Mouse (Mus musculus) granulocyte monocyte progenitor cell, adult 5-6 weeks (primary cell): ENCODE results near the gene Ctrl. TPM values are rescaled to one million over a fixed set of nuclear protein-coding genes. Genes with fewer than 3 reads are reported as not detected.

Experiments used
- total RNA-seq, 2 experiments: library from RNA; stranded (forward) in 1 of 2; stranded (reverse) in 1 of 2; fragments of 200-712, 200-1000 nt in 1 of 2; fragments of >200 nt in 1 of 2; fragmentation: Nextera tagmentation in 1 of 2; gene quantifications; 2 replicates each; pipeline ENCODE4 v1.2.3; 2014 to 2017

Gene Ctrl
- total RNA-seq, 2 experiments from 2014 or later = 5.5 TPM; not detected in 1

Other genes with a start within 250 kb of the Ctrl start
- 3.4 and 6.3 TPM in 2 replicates for gene Carmil2, start 247.6 kb downstream of the Ctrl start, total RNA-seq (2014; fragmentation: Nextera tagmentation)
- 0.86 and 2.1 TPM in 2 replicates for gene Carmil2, start 247.6 kb downstream of the Ctrl start, total RNA-seq (2017)
- gene Acd, start 232.8 kb downstream of the Ctrl start, total RNA-seq (2014; fragmentation: Nextera tagmentation) = 52.2 and 56.5 TPM in 2 replicates
- 22.4 and 33.3 TPM in 2 replicates for gene Acd, start 232.8 kb downstream of the Ctrl start, total RNA-seq (2017)
- gene Pard6a, start 232.7 kb downstream of the Ctrl start, total RNA-seq (2014; fragmentation: Nextera tagmentation) = 7.0 and 13.9 TPM in 2 replicates
- gene Pard6a, start 232.7 kb downstream of the Ctrl start, total RNA-seq (2017) = 5.9 and 13.3 TPM in 2 replicates
- gene 4933405L10Rik, start 226.2 kb downstream of the Ctrl start, total RNA-seq (2014; fragmentation: Nextera tagmentation) = not detected in 2 replicates
- not detected in 2 replicates for gene 4933405L10Rik, start 226.2 kb downstream of the Ctrl start, total RNA-seq (2017)
- 20.0 and 35.2 TPM in 2 replicates for gene Enkd1, start 225.7 kb downstream of the Ctrl start, total RNA-seq (2014; fragmentation: Nextera tagmentation)
- gene Enkd1, start 225.7 kb downstream of the Ctrl start, total RNA-seq (2017) = 14.5 and 16.2 TPM in 2 replicates
- 1.7 TPM in 1 of 2 replicates, not detected in the other for gene Gfod2, start 175.2 kb downstream of the Ctrl start, total RNA-seq (2014; fragmentation: Nextera tagmentation)
- gene Gfod2, start 175.2 kb downstream of the Ctrl start, total RNA-seq (2017) = 3.4 and 4.6 TPM in 2 replicates
- 12.9 and 16.7 TPM in 2 replicates for gene Ranbp10, start 106.5 kb downstream of the Ctrl start, total RNA-seq (2014; fragmentation: Nextera tagmentation)
- gene Ranbp10, start 106.5 kb downstream of the Ctrl start, total RNA-seq (2017) = 7.2 and 8.3 TPM in 2 replicates
- not detected in 2 replicates for gene Tsnaxip1, start 106.1 kb downstream of the Ctrl start, total RNA-seq (2014; fragmentation: Nextera tagmentation)
- gene Tsnaxip1, start 106.1 kb downstream of the Ctrl start, total RNA-seq (2017) = not detected in 2 replicates
- gene Cenpt, start 80.6 kb downstream of the Ctrl start, total RNA-seq (2014; fragmentation: Nextera tagmentation) = 21.4 and 22.0 TPM in 2 replicates
- 9.9 and 10.0 TPM in 2 replicates for gene Cenpt, start 80.6 kb downstream of the Ctrl start, total RNA-seq (2017)
- 20.4 and 30.1 TPM in 2 replicates for gene Thap11, start 78.7 kb downstream of the Ctrl start, total RNA-seq (2014; fragmentation: Nextera tagmentation)
- gene Thap11, start 78.7 kb downstream of the Ctrl start, total RNA-seq (2017) = 29.9 and 36.8 TPM in 2 replicates
- 158 and 185 TPM in 2 replicates for gene Nutf2, start 73.3 kb downstream of the Ctrl start, total RNA-seq (2014; fragmentation: Nextera tagmentation)
- gene Nutf2, start 73.3 kb downstream of the Ctrl start, total RNA-seq (2017) = 59.3 and 120 TPM in 2 replicates
- gene Edc4, start 53.0 kb downstream of the Ctrl start, total RNA-seq (2014; fragmentation: Nextera tagmentation) = 26.7 and 29.3 TPM in 2 replicates
- gene Edc4, start 53.0 kb downstream of the Ctrl start, total RNA-seq (2017) = 26.4 and 42.3 TPM in 2 replicates
- gene Nrn1l, start 40.3 kb downstream of the Ctrl start, total RNA-seq (2014; fragmentation: Nextera tagmentation) = 0.90 TPM in 1 of 2 replicates, not detected in the other
- not detected in 2 replicates for gene Nrn1l, start 40.3 kb downstream of the Ctrl start, total RNA-seq (2017)
- gene Pskh1, start 33.4 kb downstream of the Ctrl start, total RNA-seq (2014; fragmentation: Nextera tagmentation) = 18.0 and 28.1 TPM in 2 replicates
- gene Pskh1, start 33.4 kb downstream of the Ctrl start, total RNA-seq (2017) = 19.7 and 20.6 TPM in 2 replicates
- gene Psmb10, start 4.6 kb upstream of the Ctrl start, total RNA-seq (2014; fragmentation: Nextera tagmentation) = 176 and 220 TPM in 2 replicates
- 71.7 and 92.7 TPM in 2 replicates for gene Psmb10, start 4.6 kb upstream of the Ctrl start, total RNA-seq (2017)
- not detected in 2 replicates for gene Lcat, start 9.5 kb upstream of the Ctrl start, total RNA-seq (2014; fragmentation: Nextera tagmentation)
- not detected in 2 replicates for gene Lcat, start 9.5 kb upstream of the Ctrl start, total RNA-seq (2017)
- 4.7 and 7.8 TPM in 2 replicates for gene Slc12a4, start 32.2 kb upstream of the Ctrl start, total RNA-seq (2014; fragmentation: Nextera tagmentation)
- gene Slc12a4, start 32.2 kb upstream of the Ctrl start, total RNA-seq (2017) = 1.6 and 6.8 TPM in 2 replicates
- not detected in 2 replicates for gene Dpep3, start 45.6 kb upstream of the Ctrl start, total RNA-seq (2014; fragmentation: Nextera tagmentation)
- gene Dpep3, start 45.6 kb upstream of the Ctrl start, total RNA-seq (2017) = not detected in 2 replicates
- 8.3 and 9.6 TPM in 2 replicates for gene Dus2, start 57.5 kb upstream of the Ctrl start, total RNA-seq (2014; fragmentation: Nextera tagmentation)
- 10.8 and 20.1 TPM in 2 replicates for gene Dus2, start 57.5 kb upstream of the Ctrl start, total RNA-seq (2017)
- gene Dpep2nb, start 72.1 kb upstream of the Ctrl start, total RNA-seq (2014; fragmentation: Nextera tagmentation) = not detected in 2 replicates
- 0.39 TPM in 1 of 2 replicates, not detected in the other for gene Dpep2nb, start 72.1 kb upstream of the Ctrl start, total RNA-seq (2017)
- gene Ddx28, start 78.0 kb upstream of the Ctrl start, total RNA-seq (2014; fragmentation: Nextera tagmentation) = 5.6 and 11.6 TPM in 2 replicates
- gene Ddx28, start 78.0 kb upstream of the Ctrl start, total RNA-seq (2017) = 15.1 and 20.2 TPM in 2 replicates
- 74.1 and 86.3 TPM in 2 replicates for gene Nfatc3, start 125.0 kb upstream of the Ctrl start, total RNA-seq (2014; fragmentation: Nextera tagmentation)
- 31.7 and 32.7 TPM in 2 replicates for gene Nfatc3, start 125.0 kb upstream of the Ctrl start, total RNA-seq (2017)
- gene Esrp2, start 203.1 kb upstream of the Ctrl start, total RNA-seq (2014; fragmentation: Nextera tagmentation) = not detected in 2 replicates
- not detected in 2 replicates for gene Esrp2, start 203.1 kb upstream of the Ctrl start, total RNA-seq (2017)
- 22.9 and 35.4 TPM in 2 replicates for gene Pla2g15, start 216.5 kb upstream of the Ctrl start, total RNA-seq (2014; fragmentation: Nextera tagmentation)
- 12.9 and 17.9 TPM in 2 replicates for gene Pla2g15, start 216.5 kb upstream of the Ctrl start, total RNA-seq (2017)
- gene Slc7a6, start 235.0 kb upstream of the Ctrl start, total RNA-seq (2014; fragmentation: Nextera tagmentation) = 29.6 and 30.3 TPM in 2 replicates
- gene Slc7a6, start 235.0 kb upstream of the Ctrl start, total RNA-seq (2017) = 21.9 and 31.5 TPM in 2 replicates